Mouse (Mus musculus): ENCODE data around the gene Slc25a54. TPM values are rescaled to one million over a fixed set of nuclear protein-coding genes. Genes with fewer than 3 reads are reported as not detected.

Slc25a54 gene
- polyA plus RNA-seq, 1 experiment from 2014 or later, result not detected

GRCm38 (mm10) chr3:109135352-109135751 lies 55.1 kb downstream of the Slc25a54 start:
- no peak for ATAC-seq
- Histone ChIP-seq H3K4me2 (ENCODE audit: low read length) (no peak overlapping the region), H3K4me3 (ENCODE audit: low read depth, low read length) (no peak overlapping the region), H3K27ac (ENCODE audit: low read length) (no peak overlapping the region), H3K4me1 (ENCODE audit: control insufficient read depth, insufficient read depth, low read length) (no peaks in the 10 kb centered on the region), H3K9ac (ENCODE audit: low read depth, low read length) (no peak overlapping the region), H3K9me3 (replicated peaks; ENCODE audit: control insufficient read depth, low read length, poor library complexity, severe bottlenecking) (peaks cover 4% of the 10 kb centered on the region), H3K27me3 (ENCODE audit: control insufficient read depth, insufficient read depth, low read depth, low read length) (no peaks in the 10 kb centered on the region), H3K36me3 (ENCODE audit: control insufficient read depth, insufficient read depth, low read length) (no peaks in the 10 kb centered on the region)
- WGBS, result 90% methylated on average over 1 of the region's 1 CpGs

GRCm38 (mm10) chr3:109152561-109152960 lies 72.3 kb downstream of the Slc25a54 start:
- no peaks in the 10 kb centered on the region for H3K9me3 ChIP-seq (replicated peaks; ENCODE audit: control insufficient read depth, low read length, poor library complexity, severe bottlenecking)
- H3K36me3 ChIP-seq (ENCODE audit: control insufficient read depth, insufficient read depth, low read length), result no peaks in the 10 kb centered on the region
- H3K4me1 ChIP-seq (ENCODE audit: control insufficient read depth, insufficient read depth, low read length), result no peaks in the 10 kb centered on the region
- H3K27me3 ChIP-seq (ENCODE audit: control insufficient read depth, insufficient read depth, low read depth, low read length), result no peaks in the 10 kb centered on the region
- H3K27ac ChIP-seq (ENCODE audit: low read length), result no peak overlapping the region
- H3K4me2 ChIP-seq (ENCODE audit: low read length), result no peak overlapping the region
- no peak overlapping the region for H3K9ac ChIP-seq (ENCODE audit: low read depth, low read length)
- WGBS, result 78% methylated on average over 4 of the region's 4 CpGs
- H3K4me3 ChIP-seq (ENCODE audit: low read depth, low read length), result no peak overlapping the region
- no peak for ATAC-seq

- Histone ChIP-seq H3K9me3 (replicated peaks; ENCODE audit: control insufficient read depth, low read length, poor library complexity, severe bottlenecking) (no peaks in the 10 kb centered on the region), H3K27ac (ENCODE audit: low read length) (no peak overlapping the region)
- 94% methylated on average over 6 of the region's 6 CpGs for WGBS
Observed at GRCm38 (mm10) chr3:109153410-109153809, 73.1 kb downstream of the Slc25a54 start.

GRCm38 (mm10) chr3:109155926-109156669 lies 75.8 kb downstream of the Slc25a54 start:
- 95% methylated on average over 4 of the region's 4 CpGs for WGBS
- no peaks in the 10 kb centered on the region for H3K4me1 ChIP-seq (ENCODE audit: control insufficient read depth, insufficient read depth, low read length)
- ATAC-seq, result no peak
- H3K9me3 ChIP-seq (replicated peaks; ENCODE audit: control insufficient read depth, low read length, poor library complexity, severe bottlenecking), result no peaks in the 10 kb centered on the region
- no peak overlapping the region for H3K4me3 ChIP-seq (ENCODE audit: low read depth, low read length)
- no peaks in the 10 kb centered on the region for H3K27me3 ChIP-seq (ENCODE audit: control insufficient read depth, insufficient read depth, low read depth, low read length)
- H3K4me2 ChIP-seq (ENCODE audit: low read length), result no peak overlapping the region
- no peaks in the 10 kb centered on the region for H3K36me3 ChIP-seq (ENCODE audit: control insufficient read depth, insufficient read depth, low read length)
- H3K9ac ChIP-seq (ENCODE audit: low read depth, low read length), result no peak overlapping the region
- H3K27ac ChIP-seq (ENCODE audit: low read length), result no peak overlapping the region

More at GRCm38 (mm10) chr3:109153410-109153809, 73.1 kb downstream of the Slc25a54 start:
- no peak for ATAC-seq
- no peaks in the 10 kb centered on the region for H3K27me3 ChIP-seq (ENCODE audit: control insufficient read depth, insufficient read depth, low read depth, low read length)
- no peak overlapping the region for H3K4me3 ChIP-seq (ENCODE audit: low read depth, low read length)
- no peak overlapping the region for H3K4me2 ChIP-seq (ENCODE audit: low read length)
- H3K4me1 ChIP-seq (ENCODE audit: control insufficient read depth, insufficient read depth, low read length), result no peaks in the 10 kb centered on the region
- H3K36me3 ChIP-seq (ENCODE audit: control insufficient read depth, insufficient read depth, low read length), result no peaks in the 10 kb centered on the region
- no peak overlapping the region for H3K9ac ChIP-seq (ENCODE audit: low read depth, low read length)

- Histone ChIP-seq H3K4me3 (ENCODE audit: low read depth, low read length) (no peak overlapping the region), H3K4me2 (ENCODE audit: low read length) (no peak overlapping the region), H3K36me3 (ENCODE audit: control insufficient read depth, insufficient read depth, low read length) (no peaks in the 10 kb centered on the region), H3K27me3 (ENCODE audit: control insufficient read depth, insufficient read depth, low read depth, low read length) (no peaks in the 10 kb centered on the region), H3K4me1 (ENCODE audit: control insufficient read depth, insufficient read depth, low read length) (no peaks in the 10 kb centered on the region), H3K9me3 (replicated peaks; ENCODE audit: control insufficient read depth, low read length, poor library complexity, severe bottlenecking) (no peaks in the 10 kb centered on the region), H3K27ac (ENCODE audit: low read length) (no peak overlapping the region), H3K9ac (ENCODE audit: low read depth, low read length) (no peak overlapping the region)
- ATAC-seq, result no peak
- 93% methylated on average over 3 of the region's 3 CpGs for WGBS
Observed at GRCm38 (mm10) chr3:109157481-109157880, 77.2 kb downstream of the Slc25a54 start.

GRCm38 (mm10) chr3:109164088-109164487 lies 83.8 kb downstream of the Slc25a54 start:
- no peaks in the 10 kb centered on the region for H3K36me3 ChIP-seq (ENCODE audit: control insufficient read depth, insufficient read depth, low read length)
- no peak overlapping the region for H3K4me2 ChIP-seq (ENCODE audit: low read length)
- H3K4me1 ChIP-seq (ENCODE audit: control insufficient read depth, insufficient read depth, low read length), result no peaks in the 10 kb centered on the region
- no peak overlapping the region for H3K27ac ChIP-seq (ENCODE audit: low read length)
- no peak overlapping the region for H3K9ac ChIP-seq (ENCODE audit: low read depth, low read length)
- 91% methylated on average over 2 of the region's 2 CpGs for WGBS
- no peaks in the 10 kb centered on the region for H3K27me3 ChIP-seq (ENCODE audit: control insufficient read depth, insufficient read depth, low read depth, low read length)
- ATAC-seq, result no peak
- H3K4me3 ChIP-seq (ENCODE audit: low read depth, low read length), result no peak overlapping the region
- no peaks in the 10 kb centered on the region for H3K9me3 ChIP-seq (replicated peaks; ENCODE audit: control insufficient read depth, low read length, poor library complexity, severe bottlenecking)

GRCm38 (mm10) chr3:109164644-109165043 lies 84.4 kb downstream of the Slc25a54 start:
- Histone ChIP-seq H3K36me3 (ENCODE audit: control insufficient read depth, insufficient read depth, low read length) (no peaks in the 10 kb centered on the region), H3K9me3 (replicated peaks; ENCODE audit: control insufficient read depth, low read length, poor library complexity, severe bottlenecking) (no peaks in the 10 kb centered on the region), H3K27me3 (ENCODE audit: control insufficient read depth, insufficient read depth, low read depth, low read length) (no peaks in the 10 kb centered on the region), H3K4me3 (ENCODE audit: low read depth, low read length) (no peak overlapping the region), H3K4me1 (ENCODE audit: control insufficient read depth, insufficient read depth, low read length) (no peaks in the 10 kb centered on the region), H3K27ac (ENCODE audit: low read length) (no peak overlapping the region), H3K9ac (ENCODE audit: low read depth, low read length) (no peak overlapping the region), H3K4me2 (ENCODE audit: low read length) (no peak overlapping the region)
- ATAC-seq, result no peak
- WGBS, result 92% methylated on average over 1 of the region's 1 CpGs

- 92% methylated on average over 8 of the region's 8 CpGs for WGBS
- Histone ChIP-seq H3K27me3 (ENCODE audit: control insufficient read depth, insufficient read depth, low read depth, low read length) (no peaks in the 10 kb centered on the region), H3K4me2 (ENCODE audit: low read length) (no peak overlapping the region)
Observed at GRCm38 (mm10) chr3:109165214-109165829, 85.1 kb downstream of the Slc25a54 start.

More at GRCm38 (mm10) chr3:109165214-109165829, 85.1 kb downstream of the Slc25a54 start:
- Histone ChIP-seq H3K9me3 (replicated peaks; ENCODE audit: control insufficient read depth, low read length, poor library complexity, severe bottlenecking) (no peaks in the 10 kb centered on the region), H3K36me3 (ENCODE audit: control insufficient read depth, insufficient read depth, low read length) (no peaks in the 10 kb centered on the region), H3K4me3 (ENCODE audit: low read depth, low read length) (no peak overlapping the region), H3K4me1 (ENCODE audit: control insufficient read depth, insufficient read depth, low read length) (no peaks in the 10 kb centered on the region), H3K27ac (ENCODE audit: low read length) (no peak overlapping the region), H3K9ac (ENCODE audit: low read depth, low read length) (no peak overlapping the region)
- no peak for ATAC-seq
